Mouse (Mus musculus) thymus, adult 2 months (tissue): ENCODE results near the gene Nabp2. TPM values are rescaled to one million over a fixed set of nuclear protein-coding genes. Genes with fewer than 3 reads are reported as not detected.

Source experiments
- DNase-seq: peaks from one replicate; pipeline ENCODE4 v3.0.0; 2021
- H3K27ac ChIP-seq: fragments of 200-500 bp; 2 replicates; pipeline ENCODE4 v1.5.1; 2012; ENCODE audit warnings: low read length, control low read depth; ENCODE audit not compliant: control insufficient read depth, insufficient read depth
- H3K27me3 ChIP-seq: fragments of 200-500 bp; 2 replicates; pipeline ENCODE4 v1.6.1; 2012; ENCODE audit warnings: mild to moderate bottlenecking, low read length, moderate library complexity, mixed read lengths; ENCODE audit not compliant: control insufficient read depth, insufficient read depth
- H3K36me3 ChIP-seq: fragments of 200-500 bp; 2 replicates; pipeline ENCODE4 v1.6.1; 2012; ENCODE audit warnings: mild to moderate bottlenecking, low read length, moderate library complexity; ENCODE audit not compliant: control insufficient read depth, insufficient read depth
- H3K4me1 ChIP-seq: fragments of 200-500 bp; replicated peaks from 2 replicates; pipeline ENCODE4 v1.6.1; 2012; ENCODE audit warnings: low read length; ENCODE audit not compliant: control insufficient read depth, insufficient read depth
- H3K4me3 ChIP-seq: fragments of 200-500 bp; 2 replicates; pipeline ENCODE4 v1.5.1; 2012; ENCODE audit warnings: mild to moderate bottlenecking, low read length, control low read depth, moderate library complexity; ENCODE audit not compliant: control insufficient read depth, insufficient read depth
- CTCF ChIP-seq: fragments of 200-500 bp; IDR thresholded peaks from 2 replicates; pipeline ENCODE4 v1.5.1; 2012; ENCODE audit warnings: mild to moderate bottlenecking, control low read depth, low read length, moderate library complexity, borderline replicate concordance; ENCODE audit not compliant: control insufficient read depth, poor library complexity, insufficient read depth; ENCODE audit errors: extremely low read depth
- POLR2A ChIP-seq: fragments of 200-500 bp; IDR thresholded peaks from 2 replicates; pipeline ENCODE4 v1.6.1; 2012; ENCODE audit warnings: mild to moderate bottlenecking, low read length, control low read depth, moderate library complexity; ENCODE audit not compliant: control insufficient read depth, poor library complexity, insufficient read depth; ENCODE audit errors: extremely low read depth
- WGBS: fragments of 180-500 bp; shearing (Covaris S2); methylation state at CpG from one replicate; pipeline ENCODE4 v1.1.7; 2018; 5-methylcytosine and 5-hydroxymethylcytosine counted together
- polyA plus RNA-seq: library from polyadenylated mRNA; depleted of rRNA; stranded (reverse); fragments of >200 nt; gene quantifications from 2 replicates; pipeline ENCODE4 v1.2.3, GENCODE M21; 2012

Nabp2 gene
- polyA plus RNA-seq, 1 experiment, result 18.0 TPM

DNA sequence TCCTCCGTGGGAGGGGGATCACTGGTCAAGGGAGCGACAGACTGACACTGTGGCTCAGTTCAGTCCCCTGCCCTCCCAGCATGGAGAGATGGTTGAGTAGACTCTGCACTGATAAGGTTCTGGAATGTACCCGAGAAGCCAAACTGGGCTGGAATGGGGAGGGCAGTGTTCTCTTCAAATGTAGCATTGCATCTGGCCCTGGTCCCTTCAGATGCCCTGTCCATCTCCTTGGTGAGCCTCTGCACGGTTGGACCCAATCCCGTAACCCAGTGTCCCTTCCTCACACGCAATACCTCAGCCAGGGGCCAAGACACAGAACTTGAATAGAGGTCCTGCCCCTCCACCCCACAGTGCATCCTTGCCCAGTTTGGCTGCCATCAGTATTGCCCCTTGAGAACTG, 19.4 kb downstream of the Nabp2 start:
- Histone ChIP-seq H3K4me1 (no peaks in the 10 kb centered on the region), H3K36me3 (peaks cover 60% of the 10 kb centered on the region), H3K27me3 (no peaks in the 10 kb centered on the region), H3K4me3 (no peak overlapping the region), H3K27ac (no peak overlapping the region)
- TF ChIP-seq CTCF (no peak), POLR2A (no peak)
- 90% methylated on average over 6 of the region's 6 CpGs for WGBS
- DNase-seq, result no peak

DNA sequence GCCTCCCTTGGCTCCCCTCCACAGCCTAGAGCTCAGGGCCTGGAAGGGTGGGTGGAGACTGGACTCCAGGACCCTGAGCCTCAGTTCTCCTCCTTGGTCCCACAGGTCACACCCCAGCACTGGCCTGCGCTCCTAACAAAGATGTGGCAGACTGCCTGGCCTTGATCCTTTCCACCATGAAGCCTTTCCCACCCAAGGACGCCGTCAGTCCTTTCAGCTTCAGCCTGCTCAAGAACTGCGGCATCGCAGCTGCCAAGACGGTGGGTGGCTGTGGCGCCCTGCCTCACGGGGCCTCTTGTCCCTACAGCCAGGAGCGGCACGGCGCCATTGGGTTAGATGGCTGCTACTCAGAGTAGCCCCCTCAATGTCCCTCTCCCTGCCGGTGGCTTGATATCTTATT, 20.9 kb downstream of the Nabp2 start:
- Histone ChIP-seq H3K27me3 (no peaks in the 10 kb centered on the region), H3K4me3 (no peak overlapping the region), H3K36me3 (peaks cover 67% of the 10 kb centered on the region), H3K27ac (no peak overlapping the region), H3K4me1 (no peaks in the 10 kb centered on the region)
- no peak for DNase-seq
- 95% methylated on average over 12 of the region's 12 CpGs for WGBS
- no peak for TF ChIP-seq POLR2A
- no peak for TF ChIP-seq CTCF

DNA sequence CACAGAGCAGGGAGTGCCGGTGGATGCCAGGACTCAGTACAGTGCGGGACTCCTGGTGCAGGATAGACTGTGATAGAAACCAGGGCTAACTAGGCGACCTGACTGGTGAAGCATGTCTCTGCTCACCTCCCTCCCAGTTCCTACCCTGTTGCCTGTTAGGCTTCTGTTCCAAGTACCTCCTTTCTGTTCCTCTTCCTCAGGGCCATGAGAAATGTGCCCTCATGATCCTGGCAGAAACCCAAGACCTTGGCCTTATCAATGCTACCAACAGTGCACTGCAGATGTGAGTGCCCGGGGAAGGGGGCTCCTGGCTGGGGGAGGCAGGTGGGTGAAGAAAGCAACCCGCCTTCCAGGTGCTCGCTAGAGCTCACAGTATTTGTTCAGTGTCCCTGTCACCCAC, 21.7 kb downstream of the Nabp2 start:
- DNase-seq, result no peak
- Histone ChIP-seq H3K27ac (no peak overlapping the region), H3K4me1 (no peaks in the 10 kb centered on the region), H3K27me3 (no peaks in the 10 kb centered on the region), H3K36me3 (peaks cover 74% of the 10 kb centered on the region), H3K4me3 (no peak overlapping the region)
- TF ChIP-seq CTCF (no peak), POLR2A (no peak)
- 93% methylated on average over 6 of the region's 6 CpGs for WGBS

DNA sequence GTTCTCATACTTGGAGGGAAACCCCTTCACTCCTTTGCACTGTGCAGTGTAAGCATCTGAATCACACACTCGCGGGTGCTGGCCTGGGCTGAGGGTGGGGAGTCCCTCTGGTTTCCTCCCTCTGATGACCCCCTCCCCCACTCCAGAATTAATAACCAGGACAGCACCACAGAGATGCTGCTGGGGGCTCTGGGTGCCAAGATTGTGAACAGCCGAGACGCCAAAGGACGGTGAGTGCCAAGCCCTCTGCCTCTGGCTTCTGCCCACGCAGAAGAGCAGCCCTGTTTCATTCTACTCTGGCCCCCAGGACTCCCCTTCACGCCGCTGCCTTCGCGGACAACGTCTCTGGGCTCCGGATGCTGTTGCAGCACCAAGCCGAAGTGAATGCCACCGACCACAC, 22.4 kb downstream of the Nabp2 start:
- Histone ChIP-seq H3K27me3 (no peaks in the 10 kb centered on the region), H3K4me3 (no peak overlapping the region), H3K4me1 (no peaks in the 10 kb centered on the region), H3K27ac (no peak overlapping the region), H3K36me3 (peaks cover 80% of the 10 kb centered on the region)
- DNase-seq, result no peak
- TF ChIP-seq CTCF, result no peak
- TF ChIP-seq POLR2A, result no peak
- WGBS, result 92% methylated on average over 14 of the region's 14 CpGs

DNA sequence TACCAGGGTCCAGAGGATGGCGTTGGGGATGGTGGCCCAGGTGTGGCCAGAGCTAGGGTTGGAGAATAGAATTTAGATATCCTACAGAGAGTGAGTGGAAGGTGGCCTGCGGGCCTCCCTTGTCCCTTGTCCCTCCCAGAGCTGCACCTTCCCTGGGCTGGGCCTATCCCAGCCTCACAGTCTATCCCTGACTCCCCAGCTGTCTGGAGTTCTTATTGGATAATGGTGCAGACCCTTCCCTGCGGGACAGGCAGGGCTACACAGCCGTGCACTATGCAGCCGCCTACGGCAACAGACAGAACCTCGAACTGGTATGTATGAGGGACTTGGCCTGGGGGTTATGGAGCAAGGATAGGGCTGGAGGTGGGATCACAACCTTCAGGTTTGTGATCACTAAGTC, 25.4 kb downstream of the Nabp2 start:
- TF ChIP-seq POLR2A (no peak), CTCF (no peak)
- Histone ChIP-seq H3K4me3 (no peak overlapping the region), H3K27me3 (no peaks in the 10 kb centered on the region), H3K27ac (no peak overlapping the region), H3K36me3 (peaks cover 85% of the 10 kb centered on the region), H3K4me1 (no peaks in the 10 kb centered on the region)
- WGBS, result 98% methylated on average over 7 of the region's 7 CpGs
- DNase-seq, result no peak

DNA sequence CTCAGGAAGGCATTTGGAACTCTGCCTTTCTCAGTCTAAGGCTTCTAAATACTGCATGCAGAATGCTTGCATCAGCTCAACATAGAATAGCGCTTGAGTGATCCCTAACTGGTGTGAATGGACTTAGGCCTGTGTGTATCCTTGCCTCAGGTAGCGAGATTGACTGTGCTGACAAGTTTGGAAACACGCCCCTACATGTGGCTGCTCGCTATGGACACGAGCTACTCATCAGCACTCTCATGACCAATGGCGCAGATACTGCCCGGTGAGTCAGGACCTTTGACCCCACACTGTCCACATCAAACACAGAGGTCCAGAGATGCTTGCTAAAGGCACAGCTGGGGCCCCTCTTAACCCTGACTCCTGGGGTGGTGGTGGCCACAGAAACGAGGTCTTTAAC, 28.8 kb downstream of the Nabp2 start:
- TF ChIP-seq POLR2A (no peak), CTCF (no peak)
- Histone ChIP-seq H3K27me3 (no peaks in the 10 kb centered on the region), H3K4me1 (peaks cover 12% of the 10 kb centered on the region), H3K27ac (no peak overlapping the region), H3K4me3 (no peak overlapping the region), H3K36me3 (peaks cover 53% of the 10 kb centered on the region)
- 96% methylated on average over 8 of the region's 8 CpGs for WGBS
- DNase-seq, result no peak

DNA sequence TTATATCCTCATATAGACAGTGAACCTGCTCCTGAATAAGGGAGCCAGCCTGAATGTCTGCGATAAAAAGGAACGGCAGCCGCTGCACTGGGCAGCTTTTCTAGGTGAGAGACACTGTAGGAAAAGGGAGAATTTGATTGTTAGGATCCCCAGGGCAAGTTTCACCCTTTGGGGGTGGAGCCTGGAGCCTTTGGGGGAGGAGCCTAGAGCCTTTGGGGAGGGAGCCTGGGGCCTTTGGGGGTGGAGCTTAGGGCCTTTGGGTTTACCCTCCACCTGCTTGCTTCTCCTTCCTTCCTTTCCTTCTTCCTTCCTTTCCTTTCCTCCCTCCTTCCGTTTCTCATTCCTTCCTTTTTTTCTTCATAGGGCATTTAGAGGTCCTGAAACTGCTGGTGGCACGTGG, 30.7 kb downstream of the Nabp2 start:
- peak; percentile 23 for DNase-seq
- TF ChIP-seq POLR2A (no peak), CTCF (no peak)
- Histone ChIP-seq H3K27me3 (no peaks in the 10 kb centered on the region), H3K4me3 (no peak overlapping the region), H3K4me1 (peaks cover 16% of the 10 kb centered on the region), H3K36me3 (peaks cover 40% of the 10 kb centered on the region), H3K27ac (no peak overlapping the region)
- WGBS, result 87% methylated on average over 5 of the region's 5 CpGs
